Mouse (Mus musculus): Measurements from ENCODE around the gene Slc12a3.

DNA sequence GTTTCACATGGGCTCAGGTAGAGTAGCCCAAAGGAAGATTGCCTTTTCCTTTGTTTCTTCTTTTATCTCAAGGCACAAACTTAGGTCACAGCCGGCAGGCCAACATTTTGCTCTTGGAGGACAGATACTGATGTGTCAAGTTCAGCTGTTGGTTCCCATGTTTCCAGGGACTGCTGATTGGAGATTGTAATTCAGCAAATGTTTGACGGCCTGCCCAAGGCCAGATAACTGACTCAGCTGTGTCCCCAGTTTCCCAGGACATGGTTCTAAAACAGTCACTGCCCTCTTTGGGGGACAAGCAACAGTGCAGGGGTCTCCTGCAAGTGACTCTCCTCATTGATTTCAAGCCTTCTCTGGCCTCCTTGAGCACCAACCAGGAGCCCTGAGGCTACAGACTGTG, 9.0 kb upstream of the Slc12a3 start:
- TF ChIP-seq CTCF (IDR thresholded peaks at IDR 0.05; ENCODE audit: extremely low read depth, insufficient read depth, insufficient read length, insufficient replicate concordance) (no peak), POLR2A (IDR thresholded peaks at IDR 0.05; ENCODE audit: low read depth, low read length) (no peak)

All from spleen, adult 2 months (tissue).